Mouse (Mus musculus) frontal cortex, postnatal 36 days (tissue): ENCODE data around the gene Mb.
A peak's percentile ranks its signal among the peaks of the same experiment; 100 is the strongest.

Source experiments
- DNase-seq, 2 experiments: peaks; one replicate each; pipeline ENCODE4 v3.0.0; 2022; ENCODE audit warnings: low spot score in 2 of 2

The Mb gene

GRCm38 (mm10) chr15:77027117-77027516 lies 23.4 kb downstream of the Mb start:
- no peak for DNase-seq

- DNase-seq: no peak
Measured at GRCm38 (mm10) chr15:77025884-77026583, 24.4 kb downstream of the Mb start.

GRCm38 (mm10) chr15:77022401-77022957 lies 28.0 kb downstream of the Mb start:
- DNase-seq: no peak

- no peak for DNase-seq
Measured at GRCm38 (mm10) chr15:77021851-77022250, 28.6 kb downstream of the Mb start.

GRCm38 (mm10) chr15:77021056-77021455 lies 29.4 kb downstream of the Mb start:
- DNase-seq: no peak

GRCm38 (mm10) chr15:77020136-77020535 lies 30.3 kb downstream of the Mb start:
- no peak for DNase-seq

GRCm38 (mm10) chr15:77019533-77019932 lies 30.9 kb downstream of the Mb start:
- DNase-seq: no peak

GRCm38 (mm10) chr15:77018740-77019340 lies 31.6 kb downstream of the Mb start:
- no peak for DNase-seq

GRCm38 (mm10) chr15:77017897-77018296 lies 32.6 kb downstream of the Mb start:
- DNase-seq: no peak

- no peak for DNase-seq
Measured at GRCm38 (mm10) chr15:77016509-77016908, 34.0 kb downstream of the Mb start.

GRCm38 (mm10) chr15:77014985-77015384 lies 35.5 kb downstream of the Mb start:
- DNase-seq: no peak

- no peak for DNase-seq
Measured at GRCm38 (mm10) chr15:77014431-77014830, 36.0 kb downstream of the Mb start.

- DNase-seq: peak in 1 of 2 experiments; percentile 51
Measured at GRCm38 (mm10) chr15:77013753-77014241, 36.7 kb downstream of the Mb start.

- DNase-seq: no peak
Measured at GRCm38 (mm10) chr15:77008851-77009250, 41.6 kb downstream of the Mb start.

- peak; percentile 52 to 64 for DNase-seq
Measured at GRCm38 (mm10) chr15:77003868-77004215, 46.6 kb downstream of the Mb start.

GRCm38 (mm10) chr15:77003173-77003867 lies 47.1 kb downstream of the Mb start:
- DNase-seq: no peak

GRCm38 (mm10) chr15:76998878-76999588 lies 51.4 kb downstream of the Mb start:
- DNase-seq: peak; percentile 24 to 40

- DNase-seq: no peak
Measured at GRCm38 (mm10) chr15:76998048-76998447, 52.4 kb downstream of the Mb start.

- peak in 1 of 2 experiments; percentile 52 for DNase-seq
Measured at GRCm38 (mm10) chr15:76994413-76994812, 56.1 kb downstream of the Mb start.

- DNase-seq: peak; percentile 50 to 52
Measured at GRCm38 (mm10) chr15:76987542-76988094, 62.9 kb downstream of the Mb start.

GRCm38 (mm10) chr15:76987137-76987536 lies 63.3 kb downstream of the Mb start:
- no peak for DNase-seq

- no peak for DNase-seq
Measured at GRCm38 (mm10) chr15:76982745-76983144, 67.7 kb downstream of the Mb start.
